Mouse (Mus musculus): Measurements from ENCODE around the gene Aoc1. TPM values are rescaled to one million over a fixed set of nuclear protein-coding genes. Genes with fewer than 3 reads are reported as not detected.

The Aoc1 gene
- polyA plus RNA-seq, 1 experiment from 2014 or later, result not detected

DNA sequence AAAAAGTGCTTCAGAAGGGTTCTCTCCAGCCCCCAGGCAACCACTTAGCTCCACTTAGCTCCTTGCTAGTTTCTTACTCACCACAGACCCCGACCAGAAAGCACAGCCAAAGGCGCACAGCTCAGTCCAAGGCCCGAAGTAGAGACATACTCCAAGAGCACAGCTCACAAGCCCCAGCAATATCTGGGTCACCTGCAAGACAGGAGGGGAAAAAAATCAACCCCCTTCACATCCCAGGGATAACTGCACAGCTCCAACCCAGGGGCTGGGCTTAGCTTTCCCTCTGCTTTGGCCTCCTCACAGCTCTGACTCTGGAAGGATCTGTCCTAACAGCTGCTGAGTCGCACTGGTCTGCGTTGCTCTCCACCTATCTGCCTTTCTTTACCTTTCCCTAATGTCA is 36.5 kb upstream of the Aoc1 start:
- DNase-seq (ENCODE audit: low spot score), result no peak
- 90% methylated on average over 5 of the region's 5 CpGs for WGBS
- H3K36me3 ChIP-seq (ENCODE audit: control insufficient read depth, insufficient read depth, low read length), result peaks cover 2% of the 10 kb centered on the region; the same call in 1 of the 2 replicates
- ATAC-seq (ENCODE audit: insufficient number of reproducible peaks, low FRiP score, low TSS enrichment, low read depth), result no peak
- H3K27ac ChIP-seq (replicated peaks; ENCODE audit: low read depth, low read length), result no peak overlapping the region
- no peak overlapping the region for H3K9ac ChIP-seq (ENCODE audit: low read length)
- no peak overlapping the region for H3K4me3 ChIP-seq (ENCODE audit: low read depth, low read length)
- H3K4me2 ChIP-seq (ENCODE audit: low read depth, severe bottlenecking), result no peak overlapping the region
- no peaks in the 10 kb centered on the region for H3K27me3 ChIP-seq (ENCODE audit: control insufficient read depth, insufficient read depth, low read length)
- no peaks in the 10 kb centered on the region for H3K9me3 ChIP-seq (ENCODE audit: control insufficient read depth, low read length)
- peaks cover 14% of the 10 kb centered on the region for H3K4me1 ChIP-seq (ENCODE audit: control insufficient read depth, insufficient read depth, low read length)

DNA sequence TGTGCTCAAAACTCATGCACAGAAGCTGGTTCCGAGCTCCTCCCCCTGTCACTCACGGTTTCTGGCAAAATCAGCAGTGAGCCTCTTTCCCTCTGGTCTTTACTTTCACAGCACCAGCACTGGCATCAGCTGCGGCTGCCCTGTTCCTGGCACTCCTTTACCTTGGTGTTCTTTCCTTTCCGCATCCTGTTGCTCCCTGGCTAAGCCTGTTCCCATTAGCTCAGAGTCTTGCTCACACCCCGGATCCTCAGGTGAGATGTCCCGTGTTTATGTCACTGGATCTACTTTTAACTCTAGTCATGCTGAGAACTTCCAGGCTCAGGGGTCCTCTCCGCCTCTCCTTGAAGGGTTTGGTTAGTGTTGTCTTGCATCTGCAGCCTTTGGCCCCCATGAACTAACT is 35.2 kb upstream of the Aoc1 start:
- H3K9me3 ChIP-seq (ENCODE audit: control insufficient read depth, low read length), result no peaks in the 10 kb centered on the region
- WGBS, result 80% methylated on average over 7 of the region's 7 CpGs
- no peaks in the 10 kb centered on the region for H3K36me3 ChIP-seq (ENCODE audit: control insufficient read depth, insufficient read depth, low read length)
- DNase-seq (ENCODE audit: low spot score) (no peak), ATAC-seq (ENCODE audit: insufficient number of reproducible peaks, low FRiP score, low TSS enrichment, low read depth) (no peak)
- H3K4me1 ChIP-seq (ENCODE audit: control insufficient read depth, insufficient read depth, low read length), result peaks cover 23% of the 10 kb centered on the region
- H3K9ac ChIP-seq (ENCODE audit: low read length), result no peak overlapping the region
- no peak overlapping the region for H3K4me2 ChIP-seq (ENCODE audit: low read depth, severe bottlenecking)
- no peaks in the 10 kb centered on the region for H3K27me3 ChIP-seq (ENCODE audit: control insufficient read depth, insufficient read depth, low read length)
- H3K27ac ChIP-seq (replicated peaks; ENCODE audit: low read depth, low read length), result no peak overlapping the region
- H3K4me3 ChIP-seq (ENCODE audit: low read depth, low read length), result no peak overlapping the region

DNA sequence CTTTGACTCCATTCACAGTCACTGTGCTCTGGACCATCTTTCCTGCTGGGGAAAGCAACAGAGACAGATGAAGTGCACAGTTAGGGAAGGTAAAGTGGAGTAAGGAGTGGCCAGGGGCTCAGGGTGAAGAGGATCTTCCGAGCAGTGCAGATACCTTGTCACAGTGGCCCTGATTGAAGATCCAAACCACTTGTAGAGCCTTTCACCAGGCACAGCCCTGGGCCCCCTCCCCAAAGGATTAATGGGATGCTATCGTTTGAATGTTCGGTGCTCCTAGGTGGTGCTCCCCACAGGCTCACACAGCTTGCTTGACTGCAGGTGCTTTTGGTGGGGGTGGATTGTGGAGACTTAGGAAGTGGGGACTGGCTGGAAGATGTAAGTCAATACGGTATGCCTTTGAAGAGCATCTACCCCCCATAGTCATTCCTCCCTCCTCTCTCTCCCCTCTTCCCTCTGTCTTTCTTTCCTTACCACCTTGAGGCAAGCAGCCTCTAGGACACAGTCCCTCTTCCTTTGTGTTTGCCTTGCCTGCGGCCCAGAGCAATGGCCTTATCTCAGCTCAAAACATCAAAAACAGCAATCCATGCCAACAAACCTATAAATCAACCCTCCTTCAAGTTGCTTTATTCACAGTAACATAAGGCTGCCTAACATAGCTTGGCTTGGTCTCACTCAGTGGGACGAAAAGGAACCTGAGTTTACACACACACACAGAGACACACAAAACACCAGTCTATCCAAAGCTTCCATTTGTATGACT is 34.2 kb upstream of the Aoc1 start:
- Histone ChIP-seq H3K4me2 (ENCODE audit: low read depth, severe bottlenecking) (no peak overlapping the region), H3K27ac (replicated peaks; ENCODE audit: low read depth, low read length) (no peak overlapping the region), H3K36me3 (ENCODE audit: control insufficient read depth, insufficient read depth, low read length) (no peaks in the 10 kb centered on the region), H3K27me3 (ENCODE audit: control insufficient read depth, insufficient read depth, low read length) (no peaks in the 10 kb centered on the region), H3K4me1 (ENCODE audit: control insufficient read depth, insufficient read depth, low read length) (peaks cover 23% of the 10 kb centered on the region), H3K9me3 (ENCODE audit: control insufficient read depth, low read length) (no peaks in the 10 kb centered on the region), H3K4me3 (ENCODE audit: low read depth, low read length) (no peak overlapping the region), H3K9ac (ENCODE audit: low read length) (no peak overlapping the region)
- whole genome bisulfite sequencing, result 76% methylated on average over 6 of the region's 6 CpGs
- no peak for DNase-seq (ENCODE audit: low spot score)
- no peak for ATAC-seq (ENCODE audit: insufficient number of reproducible peaks, low FRiP score, low TSS enrichment, low read depth)

DNA sequence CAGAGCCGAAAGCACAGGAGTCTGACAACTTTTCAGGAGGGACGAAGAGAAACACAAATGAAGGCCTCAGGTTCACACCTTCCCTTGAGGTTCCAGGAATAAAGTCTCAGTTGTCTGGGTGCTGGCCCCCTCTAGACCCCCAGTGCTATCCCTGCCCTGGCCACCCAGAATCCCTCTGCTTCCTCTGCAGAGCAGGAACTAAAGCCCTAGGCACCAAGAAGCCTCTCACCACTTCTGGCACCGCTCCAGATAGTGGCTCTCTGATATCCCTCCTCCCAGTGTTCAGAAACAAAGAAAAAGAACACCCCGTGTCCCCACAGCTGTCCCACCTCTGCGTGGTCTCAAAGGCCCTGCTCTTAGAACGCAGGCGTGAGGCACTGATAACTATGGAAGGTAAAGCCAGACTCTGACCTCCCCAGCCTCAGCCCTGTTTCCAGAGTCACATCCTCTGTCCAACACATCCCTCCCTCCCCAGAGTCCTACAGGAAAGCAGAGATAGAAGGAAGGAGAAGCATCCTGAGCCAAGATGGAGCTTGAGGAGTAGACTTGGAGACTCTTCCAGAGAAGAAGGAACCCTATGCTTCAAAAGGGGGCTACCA is 32.2 kb upstream of the Aoc1 start, which contains the start of gene Tmem176a:
Gene Tmem176a (plus strand): TSS at position 549 of the 599 bp plus-strand sequence.
- Histone ChIP-seq H3K27ac (replicated peaks; ENCODE audit: low read depth, low read length) (peak within 1 kb of the TSS; percentile 56; the same call in 1 of the 2 replicates), H3K36me3 (ENCODE audit: control insufficient read depth, insufficient read depth, low read length) (no peaks in the 10 kb centered on the region), H3K27me3 (ENCODE audit: control insufficient read depth, insufficient read depth, low read length) (no peaks in the 10 kb centered on the region), H3K9me3 (ENCODE audit: control insufficient read depth, low read length) (no peaks in the 10 kb centered on the region), H3K9ac (ENCODE audit: low read length) (peak within 1 kb of the TSS; percentile 58), H3K4me3 (ENCODE audit: low read depth, low read length) (peak within 1 kb of the TSS; percentile 40), H3K4me2 (ENCODE audit: low read depth, severe bottlenecking) (peak within 1 kb of the TSS; percentile 58), H3K4me1 (ENCODE audit: control insufficient read depth, insufficient read depth, low read length) (peaks cover 23% of the 10 kb centered on the region)
- 37% methylated on average over 7 of the region's 7 CpGs for WGBS
- DNase-seq (ENCODE audit: low spot score), result peak; percentile 36
- peak; percentile 21; the same call in 1 of the 2 replicates for ATAC-seq (ENCODE audit: insufficient number of reproducible peaks, low FRiP score, low TSS enrichment, low read depth)

DNA sequence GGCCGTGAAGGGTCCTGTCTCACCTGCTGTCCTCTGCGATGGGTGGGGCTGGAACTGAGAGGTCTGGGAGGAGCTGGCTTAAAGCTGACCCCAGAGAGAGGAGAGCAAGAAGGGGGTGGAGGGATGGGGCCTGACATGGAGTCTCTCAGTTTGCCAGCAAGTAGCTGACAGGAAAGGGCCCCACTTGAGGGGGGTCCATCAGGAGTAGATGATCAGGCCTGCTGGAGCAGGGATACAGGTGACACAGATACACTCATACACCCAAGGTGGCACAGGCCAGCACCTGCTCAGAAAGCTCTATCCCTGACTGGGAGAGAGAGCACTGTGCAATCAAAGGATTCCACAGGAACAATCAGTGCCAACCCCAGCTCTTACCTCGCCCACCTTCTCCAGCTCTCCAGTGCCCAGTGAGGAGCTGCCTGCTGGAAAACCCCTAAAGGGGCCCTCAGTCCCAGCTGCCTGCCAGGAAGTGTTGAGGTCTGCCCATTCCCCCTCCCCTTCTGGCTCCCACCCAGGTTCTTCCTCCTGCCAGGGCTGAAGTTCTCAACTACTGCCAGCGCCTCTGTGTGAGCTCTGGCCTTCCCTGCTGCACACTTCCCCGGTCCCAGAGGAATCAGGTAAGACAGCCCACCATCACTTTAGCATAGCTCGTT is 31.6 kb upstream of the Aoc1 start, which contains the start of gene Tmem176b:
Gene Tmem176b (minus strand): TSS at position 524 of the 653 bp plus-strand sequence.
- H3K4me3 ChIP-seq (ENCODE audit: low read depth, low read length), result peak within 1 kb of the TSS; percentile 40
- peaks cover 23% of the 10 kb centered on the region for H3K4me1 ChIP-seq (ENCODE audit: control insufficient read depth, insufficient read depth, low read length)
- H3K4me2 ChIP-seq (ENCODE audit: low read depth, severe bottlenecking), result peak within 1 kb of the TSS; percentile 58
- H3K27ac ChIP-seq (replicated peaks; ENCODE audit: low read depth, low read length), result peak within 1 kb of the TSS; percentile 56; the same call in 1 of the 2 replicates
- 4% methylated on average over 6 of the region's 6 CpGs for WGBS
- no peaks in the 10 kb centered on the region for H3K36me3 ChIP-seq (ENCODE audit: control insufficient read depth, insufficient read depth, low read length)
- DNase-seq (ENCODE audit: low spot score) (peak; percentile 85), ATAC-seq (ENCODE audit: insufficient number of reproducible peaks, low FRiP score, low TSS enrichment, low read depth) (peak; percentile 89)
- peak within 1 kb of the TSS; percentile 58 for H3K9ac ChIP-seq (ENCODE audit: low read length)
- H3K9me3 ChIP-seq (ENCODE audit: control insufficient read depth, low read length), result no peaks in the 10 kb centered on the region
- no peaks in the 10 kb centered on the region for H3K27me3 ChIP-seq (ENCODE audit: control insufficient read depth, insufficient read depth, low read length)

DNA sequence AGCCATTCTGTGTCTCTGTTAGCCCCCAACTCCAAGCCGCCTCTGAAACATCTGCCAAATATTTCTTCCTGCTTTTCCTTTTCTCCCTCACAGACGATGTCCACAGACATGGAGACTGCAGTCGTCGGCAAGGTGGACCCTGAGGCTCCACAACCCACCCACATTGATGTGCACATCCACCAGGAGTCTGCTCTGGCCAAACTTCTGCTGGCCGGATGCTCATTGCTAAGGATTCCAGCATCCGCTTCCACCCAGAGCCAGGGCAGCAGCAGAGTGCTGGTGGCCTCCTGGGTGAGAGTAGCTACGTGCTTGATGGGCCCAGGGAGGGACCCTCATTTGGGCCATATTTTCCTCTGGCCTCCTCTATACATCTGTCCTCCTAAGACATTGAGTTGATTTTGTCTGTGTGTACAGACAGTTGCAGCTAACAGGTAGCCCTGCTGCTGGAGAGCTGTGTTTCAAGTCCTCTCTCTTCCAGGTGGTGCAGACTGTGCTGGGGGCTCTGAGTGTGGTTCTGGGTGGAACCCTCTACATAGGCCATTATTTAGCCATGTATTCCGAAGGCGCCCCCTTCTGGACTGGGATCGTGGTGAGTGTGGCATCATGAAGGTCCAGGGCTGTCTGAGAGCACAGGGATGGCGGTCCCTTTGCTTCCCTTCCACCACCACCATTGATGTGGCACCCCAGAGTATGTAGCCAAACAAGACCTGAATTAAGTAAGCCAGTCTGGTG is 30.4 kb upstream of the Aoc1 start:
- no peak overlapping the region for H3K27ac ChIP-seq (replicated peaks; ENCODE audit: low read depth, low read length)
- no peaks in the 10 kb centered on the region for H3K27me3 ChIP-seq (ENCODE audit: control insufficient read depth, insufficient read depth, low read length)
- ATAC-seq (ENCODE audit: insufficient number of reproducible peaks, low FRiP score, low TSS enrichment, low read depth) (no peak), DNase-seq (ENCODE audit: low spot score) (peak; percentile 27)
- peak overlapping the region; percentile 40 for H3K4me3 ChIP-seq (ENCODE audit: low read depth, low read length)
- no peaks in the 10 kb centered on the region for H3K9me3 ChIP-seq (ENCODE audit: control insufficient read depth, low read length)
- H3K4me2 ChIP-seq (ENCODE audit: low read depth, severe bottlenecking), result peak overlapping the region; percentile 58
- peaks cover 23% of the 10 kb centered on the region for H3K4me1 ChIP-seq (ENCODE audit: control insufficient read depth, insufficient read depth, low read length)
- 73% methylated on average over 11 of the region's 11 CpGs for WGBS
- no peaks in the 10 kb centered on the region for H3K36me3 ChIP-seq (ENCODE audit: control insufficient read depth, insufficient read depth, low read length)
- H3K9ac ChIP-seq (ENCODE audit: low read length), result peak overlapping the region; percentile 58; the same call in 1 of the 2 replicates

DNA sequence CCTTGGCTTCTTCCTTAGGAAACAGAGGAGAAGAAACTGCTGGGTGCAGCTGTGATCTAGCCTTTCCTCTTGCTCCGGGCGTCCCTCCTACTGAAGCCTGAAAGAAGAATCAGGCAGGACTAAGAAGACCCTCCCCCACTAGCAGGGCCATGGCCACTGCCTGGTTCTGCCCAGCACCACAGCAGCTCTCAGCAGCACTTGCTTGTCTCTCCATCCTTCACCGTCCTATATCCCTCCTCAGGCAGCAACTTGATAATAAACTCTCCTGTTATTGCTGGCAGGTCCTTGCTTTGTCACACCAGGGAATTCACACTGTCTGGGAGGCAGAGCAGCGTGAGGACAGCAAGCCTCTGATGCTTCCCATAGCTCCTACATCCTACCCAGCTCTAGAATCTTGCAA is 27.6 kb upstream of the Aoc1 start:
- no peak for DNase-seq (ENCODE audit: low spot score)
- Histone ChIP-seq H3K36me3 (ENCODE audit: control insufficient read depth, insufficient read depth, low read length) (no peaks in the 10 kb centered on the region), H3K4me1 (ENCODE audit: control insufficient read depth, insufficient read depth, low read length) (peaks cover 19% of the 10 kb centered on the region), H3K27me3 (ENCODE audit: control insufficient read depth, insufficient read depth, low read length) (no peaks in the 10 kb centered on the region), H3K9me3 (ENCODE audit: control insufficient read depth, low read length) (no peaks in the 10 kb centered on the region), H3K27ac (replicated peaks; ENCODE audit: low read depth, low read length) (no peak overlapping the region), H3K4me3 (ENCODE audit: low read depth, low read length) (no peak overlapping the region), H3K4me2 (ENCODE audit: low read depth, severe bottlenecking) (no peak overlapping the region), H3K9ac (ENCODE audit: low read length) (no peak overlapping the region)
- 67% methylated on average over 4 of the region's 4 CpGs for WGBS
- no peak for ATAC-seq (ENCODE audit: insufficient number of reproducible peaks, low FRiP score, low TSS enrichment, low read depth)

Measured in limb, embryonic 11.5 days (tissue).